Mouse (Mus musculus) CH12.LX (cell line): ENCODE data around the gene Lrrc26. TPM values are rescaled to one million over a fixed set of nuclear protein-coding genes. Genes with fewer than 3 reads are reported as not detected.

Experiments
- DNase-seq: peaks from one replicate; pipeline ENCODE4 v3.0.0-alpha.2; 2013; ENCODE audit errors: extremely low read depth
- H3K27ac ChIP-seq: 2 replicates; pipeline ENCODE4 v1.5.1; 2012; ENCODE audit warnings: low read depth, mild to moderate bottlenecking, control low read depth, moderate library complexity; ENCODE audit not compliant: insufficient read depth
- H3K27me3 ChIP-seq: replicated peaks from 2 replicates; pipeline ENCODE3; 2012; ENCODE audit warnings: inconsistent platforms
- H3K36me3 ChIP-seq, 2 experiments: replicated peaks in 1 of 2; 2 replicates each; pipeline versions ENCODE3 to v1.6.1; 2012; ENCODE audit warnings: inconsistent platforms in 1 of 2, low read length in 1 of 2, mild to moderate bottlenecking in 1 of 2, mixed read lengths in 1 of 2, moderate library complexity in 1 of 2; ENCODE audit not compliant: control insufficient read depth in 1 of 2, insufficient read depth in 1 of 2
- H3K4me1 ChIP-seq, 2 experiments: 2 replicates each; pipeline ENCODE4 v1.6.1; 2012; ENCODE audit warnings: inconsistent platforms in 1 of 2, moderate library complexity in 1 of 2; ENCODE audit not compliant: insufficient read depth in 2 of 2, control insufficient read depth in 1 of 2
- H3K4me2 ChIP-seq: 2 replicates; pipeline ENCODE4 v1.6.1; 2012; ENCODE audit warnings: low read depth, mild to moderate bottlenecking, control low read depth; ENCODE audit not compliant: poor library complexity, insufficient read depth, severe bottlenecking
- H3K4me3 ChIP-seq, 3 experiments: fragments of 150-350 bp in 1 of 3; sonication (generic) in 1 of 3; replicated peaks in 1 of 3; 2 replicates each; pipeline versions ENCODE3 to v1.5.1; 2011 to 2012; ENCODE audit warnings: low read depth in 2 of 3, low read length in 2 of 3, mild to moderate bottlenecking in 2 of 3, moderate library complexity in 2 of 3, control low read depth in 1 of 3, improper control_type of control experiment in 1 of 3, inconsistent platforms in 1 of 3, mixed read lengths in 1 of 3; ENCODE audit not compliant: poor library complexity in 1 of 3
- H3K79me2 ChIP-seq: replicated peaks from 2 replicates; pipeline ENCODE4 v1.6.1; 2012; ENCODE audit warnings: mild to moderate bottlenecking, moderate library complexity; ENCODE audit not compliant: control insufficient read depth, poor library complexity, insufficient read depth, severe bottlenecking; ENCODE audit errors: extremely low read depth
- H3K9ac ChIP-seq: 2 replicates; pipeline ENCODE4 v1.6.1; 2012; ENCODE audit warnings: low read depth, mild to moderate bottlenecking, control low read depth, moderate library complexity; ENCODE audit not compliant: insufficient read depth
- H3K9me3 ChIP-seq: replicated peaks from 2 replicates; pipeline ENCODE3; 2012; ENCODE audit warnings: low read length, inconsistent platforms, mixed read lengths
- ELF1 ChIP-seq: IDR thresholded peaks from 2 replicates; pipeline ENCODE4 v1.6.1; 2014; ENCODE audit warnings: low read depth, mild to moderate bottlenecking, inconsistent platforms, low read length, improper control_type of control experiment
- ETS1 ChIP-seq: conservative IDR thresholded peaks from 2 replicates; pipeline ENCODE4 v1.6.1; 2012; ENCODE audit warnings: low read depth, mild to moderate bottlenecking, inconsistent platforms, low read length, improper control_type of control experiment, moderate library complexity
- GABPA ChIP-seq: IDR thresholded peaks from 2 replicates; pipeline ENCODE4 v1.6.1; 2012; ENCODE audit warnings: low read depth, low read length, improper control_type of control experiment, inconsistent platforms; ENCODE audit not compliant: insufficient replicate concordance
- JUN ChIP-seq: IDR thresholded peaks from 2 replicates; pipeline ENCODE4 v1.6.1; 2011; ENCODE audit warnings: low read depth, mild to moderate bottlenecking, low read length, improper control_type of control experiment, moderate library complexity; ENCODE audit not compliant: insufficient read depth
- JUND ChIP-seq: conservative IDR thresholded peaks from 2 replicates; pipeline ENCODE4 v1.6.1; 2011; ENCODE audit warnings: low read depth, low read length, improper control_type of control experiment
- KAT2A ChIP-seq: IDR thresholded peaks from 2 replicates; pipeline ENCODE4 v1.6.1; 2012; ENCODE audit warnings: low read length, improper control_type of control experiment, inconsistent platforms; ENCODE audit not compliant: insufficient replicate concordance
- MAFK ChIP-seq: IDR thresholded peaks from 2 replicates; pipeline ENCODE4 v1.6.1; 2011; ENCODE audit warnings: low read length, improper control_type of control experiment; ENCODE audit not compliant: insufficient replicate concordance
- NELFE ChIP-seq: IDR thresholded peaks from 2 replicates; pipeline ENCODE4 v1.6.1; 2011; ENCODE audit warnings: low read depth, low read length, improper control_type of control experiment
- PAX5 ChIP-seq: IDR thresholded peaks from 2 replicates; pipeline ENCODE4 v1.6.1; 2012; ENCODE audit warnings: low read length, inconsistent platforms, mixed read lengths
- POLR2A ChIP-seq: IDR thresholded peaks from 2 replicates; pipeline ENCODE4 v1.6.1; 2011; ENCODE audit warnings: low read depth, mild to moderate bottlenecking, improper control_type of control experiment, low read length
- POLR2AphosphoS2 ChIP-seq: IDR thresholded peaks from 2 replicates; pipeline ENCODE4 v1.6.1; 2011; ENCODE audit warnings: low read depth, low read length, improper control_type of control experiment
- RAD21 ChIP-seq: IDR thresholded peaks from 2 replicates; pipeline ENCODE4 v1.6.1; 2011; ENCODE audit warnings: low read depth, mild to moderate bottlenecking, low read length, improper control_type of control experiment, moderate library complexity
- RCOR1 ChIP-seq: conservative IDR thresholded peaks from 2 replicates; pipeline ENCODE4 v1.6.1; 2012; ENCODE audit warnings: low read depth, mild to moderate bottlenecking, inconsistent platforms, low read length, improper control_type of control experiment
- SMC3 ChIP-seq: IDR thresholded peaks from 2 replicates; pipeline ENCODE4 v1.6.1; 2011; ENCODE audit warnings: low read depth, low read length, improper control_type of control experiment
- TBP ChIP-seq: conservative IDR thresholded peaks from 2 replicates; pipeline ENCODE4 v1.6.1; 2011; ENCODE audit warnings: low read depth, low read length, improper control_type of control experiment
- TCF12 ChIP-seq: IDR thresholded peaks from 2 replicates; pipeline ENCODE4 v1.6.1; 2014; ENCODE audit warnings: low read depth, mild to moderate bottlenecking, inconsistent platforms, low read length, improper control_type of control experiment
- UBTF ChIP-seq: IDR thresholded peaks from 2 replicates; pipeline ENCODE4 v1.6.1; 2012; ENCODE audit warnings: low read depth, mild to moderate bottlenecking, inconsistent platforms, low read length, improper control_type of control experiment, moderate library complexity
- ZKSCAN1 ChIP-seq: IDR thresholded peaks from 2 replicates; pipeline ENCODE4 v1.6.1; 2012; ENCODE audit warnings: low read depth, inconsistent platforms, low read length, improper control_type of control experiment, borderline replicate concordance
- ZMIZ1 ChIP-seq: IDR thresholded peaks from 2 replicates; pipeline ENCODE4 v1.6.1; 2012; ENCODE audit warnings: low read depth, mild to moderate bottlenecking, inconsistent platforms, low read length, improper control_type of control experiment
- dilution Hi-C: fragments of 300-500 bp; cut with MboI; formaldehyde crosslinking; loops from 2 replicates; pipeline ENCODE4 v1.14.3; 2020; ENCODE audit warnings: low sequenced_read_pairs; ENCODE audit not compliant: extremely low pct_unique_long_range_greater_than_20kb, extremely low pct_ligation_motif_present
- in situ Hi-C: fragments of 300-500 bp; cut with MboI; formaldehyde crosslinking; loops from 3 replicates; pipeline ENCODE4 v1.14.3; 2019; ENCODE audit warnings: low sequenced_read_pairs, low pct_ligation_motif_present, low pct_unique_long_range_greater_than_20kb, mixed read lengths
- polyA plus RNA-seq: library from polyadenylated mRNA; unstranded; fragments of >175 nt; gene quantifications from 2 replicates; pipeline ENCODE4 v1.2.1, GENCODE M21; 2012; ENCODE audit warnings: low read depth; ENCODE audit not compliant: insufficient read length
- total RNA-seq, 2 experiments: library from RNA; depleted of rRNA; stranded (reverse); fragments of 300-350 nt in 1 of 2; fragments of >200 nt in 1 of 2; gene quantifications; 2 replicates each; pipeline ENCODE4 v1.2.3; 2012 to 2014

Lrrc26 gene
- total and polyA plus RNA-seq, 3 experiments = not detected

- in situ Hi-C loops (no loop called here), dilution Hi-C loops (no loop called here)
- Histone ChIP-seq H3K4me1 (peaks cover 8 to 9% of the 10 kb centered on the region in 2 experiments), H3K9ac (no peak overlapping the region), H3K36me3 (no peaks in the 10 kb centered on the region), H3K79me2 (no peaks in the 10 kb centered on the region), H3K4me2 (peak overlapping the region; percentile 46; the same call in 1 of the 2 replicates), H3K27ac (no peak overlapping the region), H3K4me3 (peak overlapping the region; percentile 13 to 50 (median 18)), H3K9me3 (no peaks in the 10 kb centered on the region), H3K27me3 (peaks cover 79% of the 10 kb centered on the region)
- TF ChIP-seq UBTF (no peak), POLR2A (no peak), RCOR1 (no peak), ETS1 (no peak), JUND (no peak), MAFK (no peak), KAT2A (no peak), PAX5 (no peak), RAD21 (no peak), GABPA (no peak), NELFE (no peak), JUN (no peak), ZMIZ1 (no peak), SMC3 (no peak), TCF12 (no peak), ELF1 (no peak)
- DNase-seq = peak; percentile 43
Measured at GRCm38 (mm10) chr2:25304657-25305541, 15.2 kb downstream of the Lrrc26 start.

- Histone ChIP-seq H3K4me1 (peaks cover 8 to 9% of the 10 kb centered on the region in 2 experiments), H3K9me3 (no peaks in the 10 kb centered on the region), H3K27ac (no peak overlapping the region), H3K4me2 (no peak overlapping the region), H3K36me3 (no peaks in the 10 kb centered on the region), H3K4me3 (no peak overlapping the region), H3K27me3 (peaks cover 87% of the 10 kb centered on the region), H3K9ac (no peak overlapping the region), H3K79me2 (no peaks in the 10 kb centered on the region)
- TF ChIP-seq ZKSCAN1 (no peak), UBTF (no peak), RAD21 (no peak), TBP (no peak), POLR2AphosphoS2 (no peak)
- in situ Hi-C loops (no loop called here), dilution Hi-C loops (no loop called here)
- DNase-seq = no peak
Measured at GRCm38 (mm10) chr2:25305587-25306359, 16.1 kb downstream of the Lrrc26 start.
